Mouse (Mus musculus) kidney, adult 2 months (tissue): ENCODE measurements around the gene Nectin4.

Experiments used
- CTCF ChIP-seq: fragments of 200-500 bp; conservative IDR thresholded peaks from 2 replicates; pipeline ENCODE4 v1.5.1; 2011; ENCODE audit warnings: low read depth, mild to moderate bottlenecking, control low read depth, low read length, moderate library complexity, mixed read lengths; ENCODE audit not compliant: insufficient read depth, insufficient read length
- POLR2A ChIP-seq: fragments of 200-500 bp; IDR thresholded peaks from one replicate; pipeline ENCODE4 v1.6.1; 2011; ENCODE audit warnings: low read depth, low read length, control low read depth

GRCm38 (mm10) chr1:171372880-171373279, 3.0 kb downstream of the Nectin4 start:
- TF ChIP-seq CTCF, result no peak
- TF ChIP-seq POLR2A, result no peak
